Mouse (Mus musculus): ENCODE data around the gene Ern1.

The Ern1 gene

DNA sequence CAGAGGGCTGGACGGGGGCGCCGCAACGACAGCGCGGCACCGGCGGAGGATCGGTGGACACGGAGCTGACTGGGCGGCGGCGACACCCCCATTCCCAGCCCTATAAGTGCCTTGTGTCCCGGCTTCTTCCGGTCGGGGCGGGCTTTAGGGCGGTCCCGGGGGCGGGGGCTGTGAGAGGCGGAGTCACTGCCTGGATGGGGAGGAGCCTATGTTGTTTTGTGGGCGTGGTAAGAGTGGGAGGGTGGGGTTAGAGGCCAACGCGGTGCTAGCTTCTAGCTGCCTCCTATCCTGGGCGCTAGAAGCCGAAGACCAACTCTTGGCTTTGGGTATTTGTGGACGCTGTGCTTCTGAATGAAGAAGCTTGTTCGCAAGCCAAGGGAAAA, at the start of gene Ern1:
TSS of gene Ern1 (minus strand) at position 120 of the 383 bp plus-strand sequence.
- peak; percentile 70 for DNase-seq (ENCODE audit: low read depth)

DNA sequence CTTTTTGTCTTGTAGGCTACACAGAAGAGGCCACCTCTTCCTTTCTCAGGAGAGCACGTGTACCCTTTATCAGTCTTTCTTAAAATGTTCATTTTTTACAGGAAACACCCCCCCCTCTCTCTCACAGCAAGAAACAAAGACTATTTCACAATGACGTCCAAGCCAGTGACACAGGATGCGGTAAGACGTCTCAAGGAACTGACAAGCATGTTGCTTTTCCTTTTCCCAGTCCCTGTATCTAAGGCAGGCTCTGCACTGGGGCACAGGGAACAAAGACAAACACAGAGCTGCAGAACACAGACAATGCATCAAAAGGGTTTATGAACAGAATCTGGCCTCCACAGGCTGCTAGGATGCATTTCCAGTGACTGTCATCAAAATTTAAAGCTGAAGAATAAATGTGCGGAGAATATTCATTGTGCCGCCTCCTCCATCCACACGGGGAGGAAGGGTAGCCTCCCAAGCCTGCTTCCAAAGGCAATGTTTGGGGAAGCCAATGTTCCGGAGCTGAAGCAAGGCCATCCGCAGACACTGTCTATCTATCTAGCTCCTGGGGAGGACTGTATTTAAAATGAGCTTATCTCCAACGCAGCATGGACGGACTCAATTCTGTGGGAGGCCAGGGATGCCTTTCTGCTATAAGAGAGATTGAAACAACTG, 48.7 kb upstream of the Ern1 start:
- no peak for DNase-seq (ENCODE audit: low read depth)

DNA sequence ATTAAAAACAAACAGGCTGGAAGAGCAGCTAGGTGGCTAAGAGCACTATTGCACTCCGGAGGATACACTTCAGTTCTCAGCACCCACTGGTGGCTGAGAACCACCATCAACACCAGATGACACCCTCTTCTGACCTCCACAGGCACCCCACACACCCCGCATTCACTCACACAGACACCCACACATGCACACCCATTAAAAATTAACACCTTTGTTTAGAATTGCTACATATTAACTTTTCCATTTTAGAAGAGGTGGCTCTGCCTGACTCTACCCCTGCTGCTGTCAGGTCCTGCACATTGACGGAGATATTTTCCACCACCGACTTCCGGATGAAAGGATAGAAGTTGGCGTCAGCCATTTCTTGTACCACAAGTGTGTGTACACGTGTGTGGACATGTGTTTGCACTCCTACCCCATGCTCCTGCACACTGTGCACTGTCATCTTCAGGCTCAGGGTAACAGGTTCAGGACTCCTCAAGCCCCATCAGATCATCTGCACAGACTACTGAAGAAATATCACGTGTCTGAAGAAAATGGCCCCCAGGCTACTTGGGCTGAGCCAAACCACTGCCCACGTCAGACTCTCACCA, 48.1 kb upstream of the Ern1 start:
- DNase-seq (ENCODE audit: low read depth), result no peak

DNA sequence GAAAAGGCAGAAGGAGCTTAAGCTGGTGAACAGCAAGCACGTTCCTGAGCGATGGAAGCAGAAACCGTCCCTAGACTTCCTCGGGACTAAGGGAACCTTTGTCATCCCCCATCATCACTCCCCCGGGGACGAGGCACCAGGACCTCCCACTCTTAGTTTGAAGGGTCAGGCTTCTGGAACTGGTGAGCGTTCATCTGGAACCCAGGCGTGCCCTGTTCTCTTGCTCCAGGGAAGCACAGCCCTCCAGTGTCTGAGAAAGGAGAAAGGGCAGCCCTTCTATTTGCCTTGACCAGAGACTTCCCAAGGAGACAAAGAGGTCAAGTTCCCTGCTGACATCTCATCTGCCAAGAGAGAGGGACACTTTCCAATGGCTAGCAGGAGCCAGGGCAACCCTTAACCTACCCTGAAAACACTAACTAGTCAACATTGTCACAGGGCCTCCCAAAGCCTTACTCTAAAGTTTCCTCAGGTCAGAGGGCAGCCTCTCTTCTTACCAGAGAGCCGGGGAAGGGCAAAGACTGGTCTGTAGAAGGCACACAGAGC, 44.7 kb upstream of the Ern1 start:
- no peak for DNase-seq (ENCODE audit: low read depth)

DNA sequence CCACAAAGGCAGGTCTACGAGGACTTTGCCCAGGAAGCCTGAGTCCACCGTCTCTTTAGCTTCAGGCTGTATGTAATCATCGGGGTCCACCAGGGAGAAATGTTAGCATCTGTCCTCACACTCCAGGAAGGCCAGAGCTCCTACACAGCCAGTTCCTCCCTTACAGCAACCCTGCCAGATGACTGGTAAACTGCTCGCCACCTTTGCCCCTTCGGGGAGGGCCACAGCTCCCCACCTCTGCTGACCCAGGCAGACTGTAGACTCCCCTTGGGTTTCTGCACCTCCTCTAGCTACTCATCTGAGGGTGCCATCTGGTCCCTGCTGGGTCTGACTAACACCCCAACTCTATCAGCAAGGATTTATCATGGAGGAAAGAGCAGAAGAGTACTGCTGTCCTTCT, 42.1 kb upstream of the Ern1 start:
- no peak for DNase-seq (ENCODE audit: low read depth)

DNA sequence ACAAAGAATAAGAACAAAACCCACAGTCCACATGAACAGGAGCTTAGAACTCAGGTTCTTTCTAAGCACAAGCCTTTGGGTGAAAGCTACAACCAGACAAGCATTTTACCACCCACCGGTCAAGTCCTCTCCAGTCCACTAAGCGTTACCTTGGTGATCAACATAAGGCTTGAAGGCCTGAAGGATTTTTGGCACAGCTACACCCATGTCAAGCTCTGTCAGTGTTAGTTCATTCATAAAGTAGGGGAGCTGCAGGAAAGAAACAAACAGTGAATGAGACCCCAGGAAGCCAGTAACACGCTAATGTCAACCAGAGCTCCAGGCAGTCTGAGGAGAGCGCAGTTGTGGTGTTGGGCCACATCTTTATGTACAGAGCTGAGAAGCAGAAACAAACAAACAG, 41.5 kb upstream of the Ern1 start:
- DNase-seq (ENCODE audit: low read depth), result no peak

DNA sequence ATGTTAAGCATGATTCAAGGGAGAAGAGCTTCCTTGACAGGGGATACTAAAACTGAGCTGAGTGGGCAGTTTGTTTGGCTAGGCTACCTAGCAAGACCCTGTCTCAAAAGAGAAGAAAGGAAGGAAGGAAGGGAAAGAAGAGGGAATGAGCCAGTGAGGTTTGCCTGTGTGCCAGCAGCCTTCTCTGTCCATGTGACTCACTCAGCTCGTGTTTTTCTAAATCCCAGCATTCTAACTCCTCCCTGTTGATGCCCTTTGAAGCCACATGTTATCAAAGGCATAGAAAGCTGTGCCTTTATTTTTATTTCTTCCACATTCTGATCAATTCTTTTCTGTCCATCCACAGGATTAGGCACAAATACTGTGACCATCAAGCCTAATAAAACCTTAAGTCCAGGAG, 40.3 kb upstream of the Ern1 start:
- peak; percentile 38 for DNase-seq (ENCODE audit: low read depth)

DNA sequence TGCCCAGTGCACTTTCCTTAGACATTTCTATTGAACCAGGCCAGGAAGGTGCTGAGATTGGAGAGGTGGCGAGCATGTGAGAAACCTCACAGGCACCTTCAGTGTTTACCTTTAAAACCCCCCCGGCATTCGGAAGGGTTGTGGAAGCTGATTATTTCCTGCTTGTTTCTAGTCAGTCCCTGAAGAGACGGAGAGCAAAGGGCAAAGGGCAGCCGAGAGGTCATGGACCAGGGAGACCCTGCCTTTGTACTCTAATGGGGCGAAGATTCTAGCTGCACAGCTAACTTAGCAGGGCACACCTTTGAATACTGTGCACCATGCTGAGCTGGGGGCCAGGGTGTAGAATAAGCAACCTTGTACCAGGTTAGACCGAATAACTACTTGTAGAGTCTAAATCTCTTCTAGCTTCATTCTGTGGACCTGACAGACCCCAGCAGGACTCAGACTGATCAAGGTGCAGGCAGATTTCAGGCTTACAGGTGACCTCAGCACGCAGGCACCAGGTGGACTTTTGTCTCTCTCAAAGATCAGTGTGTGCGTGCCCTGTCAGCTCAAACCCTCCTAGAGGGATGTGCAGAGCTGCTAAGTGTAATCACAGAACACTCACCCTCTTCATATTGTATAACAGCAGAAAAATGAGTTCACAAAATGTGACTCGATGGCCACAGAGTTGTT, 39.6 kb upstream of the Ern1 start:
- DNase-seq (ENCODE audit: low read depth), result no peak

DNA sequence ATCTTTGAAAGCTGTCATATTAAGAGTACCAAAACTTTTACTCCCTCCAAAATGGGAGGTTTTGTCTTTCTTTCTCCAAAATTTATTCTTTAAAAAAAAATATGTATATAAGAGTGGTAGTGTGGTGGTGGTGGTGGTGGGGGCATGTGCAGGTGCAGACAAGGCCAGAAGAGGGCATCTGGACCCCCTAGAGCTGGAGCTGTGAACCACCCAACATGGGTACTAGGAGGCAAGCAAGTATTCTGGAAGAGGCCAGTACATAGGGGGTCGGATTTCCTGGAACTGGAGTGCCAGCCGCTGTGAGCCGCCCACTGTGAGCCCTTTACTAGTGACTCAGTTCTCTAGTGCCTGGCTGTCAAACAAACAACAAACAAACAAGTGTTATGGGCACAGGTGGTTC, 34.9 kb upstream of the Ern1 start:
- DNase-seq (ENCODE audit: low read depth), result no peak

DNA sequence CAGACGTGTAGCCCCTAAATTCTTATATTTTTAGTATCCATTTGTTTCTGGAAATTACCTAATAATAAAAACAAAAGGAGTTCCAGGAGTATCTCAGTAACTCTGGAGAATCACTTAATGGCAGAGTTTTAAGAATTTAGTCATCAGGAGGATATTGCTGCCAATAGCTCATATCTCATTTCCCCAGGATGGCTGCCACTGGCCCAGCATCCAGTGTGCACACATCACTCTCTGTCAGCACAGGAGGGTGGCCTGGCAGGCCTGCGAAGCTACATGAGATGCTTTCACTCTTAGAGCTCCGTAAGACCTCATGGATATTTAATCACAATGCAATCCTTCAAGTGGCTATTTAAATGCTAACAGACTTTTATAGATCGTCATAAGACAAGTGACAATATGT, 34.0 kb upstream of the Ern1 start:
- no peak for DNase-seq (ENCODE audit: low read depth)

DNA sequence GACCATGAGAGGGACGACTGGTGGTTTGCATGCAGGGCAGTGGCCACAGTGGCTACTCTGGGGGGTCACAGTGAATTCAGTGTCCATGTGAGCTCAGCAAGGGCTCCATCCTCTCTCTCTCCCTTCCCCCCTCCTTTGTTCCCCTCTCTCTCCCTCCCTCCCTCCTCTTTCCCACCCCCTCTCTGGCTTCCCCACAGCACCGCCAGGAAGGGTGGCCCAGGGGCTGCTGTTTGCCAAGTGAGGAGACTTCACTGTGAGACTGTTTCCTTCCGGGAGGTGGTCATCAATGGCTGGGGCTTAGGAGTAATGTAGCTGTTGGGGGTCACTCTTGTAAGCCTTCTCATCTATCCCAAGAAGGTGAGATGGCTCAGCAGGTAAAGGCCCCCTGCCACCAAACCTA, 32.8 kb upstream of the Ern1 start:
- no peak for DNase-seq (ENCODE audit: low read depth)

DNA sequence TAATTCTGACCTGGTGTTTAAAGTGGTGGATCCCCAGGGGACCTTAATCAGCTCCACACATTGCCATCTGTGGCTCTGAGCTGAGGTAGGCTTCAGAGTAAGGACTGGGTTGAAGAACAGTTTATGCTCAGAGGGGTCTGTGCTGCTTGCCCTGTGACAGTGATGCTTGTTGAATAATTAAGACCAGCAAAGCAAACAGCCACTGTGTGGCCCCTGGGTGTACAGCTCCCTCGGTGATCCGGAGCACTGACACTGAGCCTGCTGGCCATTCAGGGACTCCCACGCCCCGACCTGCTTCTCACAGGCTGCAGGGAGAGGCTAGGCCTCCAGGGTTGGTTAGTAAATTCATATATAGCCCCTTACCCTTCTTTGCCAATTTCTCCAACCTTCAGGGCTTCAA, 31.9 kb upstream of the Ern1 start:
- DNase-seq (ENCODE audit: low read depth), result no peak

DNA sequence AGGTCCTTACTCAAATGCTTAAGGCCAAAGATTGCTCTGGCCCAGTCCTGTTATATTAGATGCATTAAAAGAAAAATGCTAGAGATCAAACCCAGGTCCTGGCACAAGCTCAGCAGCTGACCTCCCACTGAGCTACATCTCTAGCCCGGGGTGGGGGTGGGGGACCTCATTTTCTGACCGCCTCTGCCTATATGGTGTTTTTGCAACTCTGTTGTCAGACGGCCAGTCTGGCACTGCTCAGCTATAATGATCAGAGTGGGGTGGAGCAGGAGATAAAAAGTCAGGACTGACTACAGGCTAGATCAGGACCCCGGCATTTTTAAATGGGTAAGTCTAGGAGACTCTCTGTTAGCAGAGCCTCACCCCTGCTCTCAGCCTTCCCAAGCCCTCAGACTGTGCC, 30.7 kb upstream of the Ern1 start:
- no peak for DNase-seq (ENCODE audit: low read depth)

DNA sequence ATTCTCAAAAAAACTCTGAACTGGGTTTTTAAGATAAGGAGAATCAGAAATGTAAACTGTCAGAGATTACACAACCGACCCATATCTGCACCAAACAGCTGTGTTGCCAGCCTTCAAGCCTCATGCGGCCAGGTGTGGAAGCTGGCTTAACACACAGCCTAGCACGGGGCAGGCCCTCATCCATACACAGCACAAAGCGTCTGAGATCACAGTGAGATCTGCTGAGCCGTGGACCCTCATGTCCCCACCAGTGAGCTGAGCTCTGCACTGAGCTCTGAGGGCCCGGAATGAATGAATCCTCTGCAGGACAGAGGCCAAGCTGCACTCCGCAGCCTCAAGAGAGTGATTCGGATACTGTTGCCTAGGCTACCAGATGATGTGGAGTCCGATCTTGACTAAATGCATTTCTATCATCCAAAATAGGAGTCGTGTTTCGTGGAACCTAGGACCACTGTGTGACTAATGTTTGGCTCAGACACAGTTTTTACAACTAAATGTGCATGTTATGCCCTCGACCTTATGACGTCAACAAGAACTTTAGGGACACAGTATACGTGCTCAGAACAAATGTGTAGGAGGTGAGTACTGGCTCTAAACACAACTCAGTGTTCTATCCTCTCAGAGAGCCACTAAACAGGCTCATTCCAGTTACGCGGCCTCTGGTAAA, 27.6 kb upstream of the Ern1 start:
- DNase-seq (ENCODE audit: low read depth), result no peak

DNA sequence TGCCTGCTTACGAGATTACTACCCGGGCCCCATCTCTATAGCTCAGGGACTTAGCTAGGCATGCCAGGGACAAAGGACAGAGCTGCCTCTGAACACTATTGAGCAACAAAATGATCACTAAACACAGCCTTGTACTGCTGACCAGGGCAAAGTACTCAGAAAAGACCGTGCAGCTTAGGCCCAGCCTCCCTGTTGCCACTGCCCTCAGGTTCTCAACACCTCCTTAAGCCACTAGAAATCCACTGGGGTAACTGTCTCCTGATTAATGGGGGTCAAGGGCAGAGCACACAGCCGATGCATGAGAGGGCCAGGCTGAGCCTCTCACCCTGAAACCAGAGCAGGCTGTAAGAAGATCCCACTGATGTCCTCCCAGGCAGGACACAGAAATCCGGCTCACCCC, 26.8 kb upstream of the Ern1 start:
- no peak for DNase-seq (ENCODE audit: low read depth)

DNA sequence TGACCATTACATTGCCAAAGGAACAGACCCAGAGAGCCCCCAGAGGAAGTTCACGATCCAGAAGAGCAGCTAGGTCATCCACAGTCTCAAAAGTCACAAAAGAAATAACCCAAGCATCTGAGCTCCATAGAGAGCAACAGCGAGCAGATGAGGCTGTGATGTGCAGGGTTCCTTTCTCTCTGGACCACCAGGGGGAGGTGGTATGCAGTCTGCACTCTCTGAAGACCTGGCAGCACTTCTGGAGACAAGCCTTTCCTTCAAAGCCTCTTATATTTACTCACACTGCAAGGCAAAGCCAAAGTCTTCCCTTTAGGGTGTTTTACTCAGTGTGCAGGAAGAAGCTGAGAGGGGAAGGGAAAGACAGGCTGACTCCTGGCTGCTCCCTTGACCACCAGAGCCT, 25.5 kb upstream of the Ern1 start:
- no peak for DNase-seq (ENCODE audit: low read depth)

DNA sequence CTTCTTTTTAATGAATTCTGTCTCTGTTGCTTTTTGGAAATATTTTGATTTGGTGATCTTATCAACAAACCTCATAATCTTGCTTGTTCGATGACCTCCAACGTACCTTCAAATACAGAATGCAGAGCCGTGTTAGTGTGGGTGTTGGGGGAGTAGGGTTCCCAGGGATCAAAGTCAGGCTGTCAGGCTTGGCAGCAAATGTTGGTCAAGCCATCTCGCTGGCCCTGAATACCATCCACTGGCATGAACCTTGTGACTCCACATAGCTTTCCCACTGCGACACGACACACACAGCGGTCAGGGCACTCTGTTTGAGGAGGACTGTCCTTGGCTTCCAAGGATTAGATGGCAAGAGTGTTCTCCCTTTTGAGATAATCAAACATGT, 24.3 kb upstream of the Ern1 start:
- no peak for DNase-seq (ENCODE audit: low read depth)

DNA sequence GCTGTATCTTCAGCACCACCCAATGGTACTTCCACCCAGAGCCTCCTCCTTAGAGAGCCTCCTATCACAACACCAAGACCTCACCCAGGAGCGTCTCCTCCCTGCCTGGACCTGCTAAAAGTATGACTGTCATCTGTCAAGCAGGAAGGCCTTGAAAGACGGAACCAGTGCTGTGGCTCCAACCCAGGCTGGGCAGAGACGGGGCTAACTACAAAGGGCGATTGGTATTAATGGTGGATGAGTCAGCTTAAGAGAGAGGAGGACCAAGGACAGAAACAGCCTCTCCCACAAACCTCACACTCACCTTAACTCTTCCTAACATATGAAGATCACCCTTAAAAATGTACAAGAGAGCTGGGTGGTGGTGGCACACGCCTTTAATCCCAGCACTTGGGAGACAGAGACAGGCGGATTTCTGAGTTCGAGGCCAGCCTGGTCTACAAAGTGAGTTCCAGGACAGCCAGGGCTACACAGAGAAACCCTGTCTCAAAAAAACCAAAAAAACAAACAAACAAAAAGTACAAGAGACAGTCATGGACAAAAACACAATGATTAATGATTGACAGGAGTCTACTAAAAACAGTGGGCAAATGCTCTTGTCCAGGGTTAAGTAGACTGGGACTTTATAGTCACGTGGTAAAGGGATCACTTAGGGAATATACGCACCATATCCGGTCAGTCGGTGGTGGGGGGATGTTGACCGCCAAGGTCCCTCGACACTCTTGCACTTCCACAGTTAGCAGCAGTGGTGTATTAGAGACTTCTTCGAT, 23.8 kb upstream of the Ern1 start:
- no peak for DNase-seq (ENCODE audit: low read depth)

DNA sequence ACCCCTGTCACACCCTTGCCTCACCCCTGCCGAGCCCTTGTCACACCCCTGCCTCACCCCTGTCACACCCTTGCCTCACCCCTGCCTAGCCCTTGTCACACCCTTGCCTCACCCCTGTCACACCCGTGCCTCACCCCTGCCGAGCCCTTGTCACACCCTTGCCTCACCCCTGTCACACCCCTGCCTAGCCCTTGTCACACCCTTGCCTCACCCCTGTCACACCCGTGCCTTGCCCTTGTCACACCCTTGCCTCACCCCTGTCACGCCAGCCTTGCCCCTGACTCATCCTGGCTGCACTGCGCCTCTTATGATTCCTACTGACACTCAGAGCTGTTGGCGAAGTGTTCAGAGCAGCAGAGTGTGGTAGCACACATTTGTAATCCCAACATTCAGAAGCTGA, 20.0 kb upstream of the Ern1 start:
- no peak for DNase-seq (ENCODE audit: low read depth)

DNA sequence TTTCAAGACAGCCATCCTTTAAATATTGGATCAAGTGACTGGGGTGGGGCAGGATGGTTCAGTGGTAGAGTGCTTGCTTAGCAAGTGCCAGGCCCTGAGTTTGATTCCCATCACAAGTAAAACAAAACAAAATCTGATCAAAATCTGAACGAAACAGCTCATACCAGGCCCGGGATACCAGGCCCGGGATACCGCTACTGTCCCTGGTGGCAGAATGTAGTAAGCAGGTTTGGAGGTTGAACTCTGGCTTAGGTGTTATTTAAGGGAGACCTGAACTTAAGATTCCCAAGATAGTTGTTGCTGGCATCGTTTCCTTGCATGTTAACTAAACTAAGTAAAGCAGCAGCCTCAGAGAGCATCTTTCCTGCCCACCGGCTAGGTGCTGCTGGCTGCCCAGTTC, 18.6 kb upstream of the Ern1 start:
- no peak for DNase-seq (ENCODE audit: low read depth)

DNA sequence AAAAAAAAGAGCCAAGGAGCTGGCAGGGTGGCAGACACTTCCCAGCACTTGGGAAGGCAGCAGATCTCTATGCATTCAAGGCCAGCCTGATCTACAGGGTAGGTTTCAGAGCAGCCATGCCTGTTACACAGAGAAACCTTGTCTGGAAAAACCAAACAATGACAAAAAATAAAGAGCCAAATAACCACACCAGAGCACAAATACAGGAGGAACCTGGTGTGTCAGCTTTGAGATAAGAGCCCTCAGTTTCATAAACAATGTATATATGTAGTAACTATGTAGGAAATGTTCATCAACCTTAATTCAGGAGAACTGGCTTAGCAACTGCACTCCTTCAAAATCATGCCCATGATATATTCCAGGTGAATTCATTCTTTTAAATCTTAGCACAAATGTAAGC, 16.5 kb upstream of the Ern1 start:
- no peak for DNase-seq (ENCODE audit: low read depth)

DNA sequence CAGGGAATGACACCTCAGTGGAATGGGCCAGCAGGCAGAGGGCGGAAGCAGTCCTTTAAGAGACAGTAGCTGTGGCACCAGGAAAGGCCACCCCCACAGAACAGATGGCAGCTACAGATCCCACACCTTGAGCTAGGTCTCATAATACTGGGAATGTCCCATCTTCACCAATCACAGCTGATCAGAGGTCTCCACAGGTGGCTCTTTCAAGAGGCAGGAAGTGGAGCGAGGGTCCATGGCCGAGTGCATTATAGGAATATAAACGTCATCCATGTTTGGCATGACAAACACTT, 15.7 kb upstream of the Ern1 start:
- no peak for DNase-seq (ENCODE audit: low read depth)
